Mouse (Mus musculus) myocyte (in vitro differentiated cells): Measurements from ENCODE around the gene Pin1rt1. TPM values are rescaled to one million over a fixed set of nuclear protein-coding genes. Genes with fewer than 3 reads are reported as not detected.

Experiments used
- H3K27me3 ChIP-seq: one replicate; pipeline ENCODE4 v1.6.1; 2011; ENCODE audit not compliant: control insufficient read depth, insufficient read depth, insufficient read length
- H3K36me3 ChIP-seq: one replicate; pipeline ENCODE4 v1.6.1; 2011; ENCODE audit not compliant: control insufficient read depth, insufficient read depth
- H3K4me2 ChIP-seq: one replicate; pipeline ENCODE4 v1.6.1; 2011; ENCODE audit warnings: low read depth, control low read depth
- H3K4me3 ChIP-seq: one replicate; pipeline ENCODE4 v1.5.1; 2011; ENCODE audit warnings: mild to moderate bottlenecking, control low read depth, moderate library complexity
- H3K79me2 ChIP-seq: one replicate; pipeline ENCODE4 v1.6.1; 2011; ENCODE audit not compliant: control insufficient read depth, insufficient read depth
- H3ac ChIP-seq: one replicate; pipeline ENCODE4 v1.6.1; 2011; ENCODE audit not compliant: control insufficient read depth, insufficient read length
- CEBPB ChIP-seq: IDR thresholded peaks from 2 replicates; pipeline ENCODE4 v1.6.1; 2011; ENCODE audit warnings: mild to moderate bottlenecking, moderate library complexity; ENCODE audit not compliant: poor library complexity, insufficient read depth, severe bottlenecking
- E2F4 ChIP-seq: IDR thresholded peaks from one replicate; pipeline ENCODE4 v1.6.1; 2011; ENCODE audit warnings: mild to moderate bottlenecking, control low read depth, moderate library complexity; ENCODE audit not compliant: insufficient read depth
- MAX ChIP-seq: IDR thresholded peaks from one replicate; pipeline ENCODE4 v1.6.1; 2011; ENCODE audit warnings: low read depth, mild to moderate bottlenecking, control low read depth
- MYOD1 ChIP-seq, 3 experiments: IDR thresholded peaks; one replicate each; pipeline ENCODE4 v1.6.1; 2011; ENCODE audit warnings: control low read depth in 2 of 3, low read depth in 2 of 3, mild to moderate bottlenecking in 2 of 3, moderate library complexity in 1 of 3; ENCODE audit not compliant: insufficient read length in 2 of 3, control insufficient read depth in 1 of 3
- MYOG ChIP-seq, 3 experiments: IDR thresholded peaks; one replicate each; pipeline ENCODE4 v1.6.1; 2011; ENCODE audit warnings: control low read depth in 2 of 3, low read depth in 2 of 3, mild to moderate bottlenecking in 2 of 3; ENCODE audit not compliant: insufficient read length in 2 of 3, control insufficient read depth in 1 of 3, insufficient read depth in 1 of 3
- POLR2A ChIP-seq: IDR thresholded peaks from one replicate; pipeline ENCODE4 v1.6.1; 2011; ENCODE audit warnings: low read depth, mild to moderate bottlenecking, control low read depth, moderate library complexity; ENCODE audit not compliant: insufficient read length
- POLR2AphosphoS2 ChIP-seq: IDR thresholded peaks from one replicate; pipeline ENCODE4 v1.6.1; 2011; ENCODE audit warnings: low read depth, control low read depth; ENCODE audit not compliant: insufficient read length
- REST ChIP-seq: IDR thresholded peaks from one replicate; pipeline ENCODE4 v1.6.1; 2011; ENCODE audit warnings: mild to moderate bottlenecking, control low read depth, moderate library complexity; ENCODE audit not compliant: insufficient read depth, insufficient read length
- SRF ChIP-seq: IDR thresholded peaks from one replicate; pipeline ENCODE4 v1.6.1; 2011; ENCODE audit warnings: low read depth; ENCODE audit not compliant: control insufficient read depth, insufficient read length
- TCF12 ChIP-seq: IDR thresholded peaks from one replicate; pipeline ENCODE4 v1.6.1; 2011; ENCODE audit warnings: mild to moderate bottlenecking, control low read depth; ENCODE audit not compliant: poor library complexity, insufficient read depth, severe bottlenecking
- TCF3 ChIP-seq: IDR thresholded peaks from one replicate; pipeline ENCODE4 v1.6.1; 2011; ENCODE audit warnings: low read depth, control low read depth; ENCODE audit not compliant: insufficient read length
- USF1 ChIP-seq: IDR thresholded peaks from one replicate; pipeline ENCODE4 v1.6.1; 2011; ENCODE audit warnings: low read depth, mild to moderate bottlenecking, control low read depth, moderate library complexity
- polyA plus RNA-seq: library from polyadenylated mRNA; unstranded; fragments of >200 nt; fragmentation: generic; extraction: Trizol; gene quantifications from one replicate; pipeline ENCODE4 v1.2.1, GENCODE M21; 2012; ENCODE audit warnings: missing spikeins

Gene Pin1rt1
- polyA plus RNA-seq, 1 experiment, result not detected

DNA sequence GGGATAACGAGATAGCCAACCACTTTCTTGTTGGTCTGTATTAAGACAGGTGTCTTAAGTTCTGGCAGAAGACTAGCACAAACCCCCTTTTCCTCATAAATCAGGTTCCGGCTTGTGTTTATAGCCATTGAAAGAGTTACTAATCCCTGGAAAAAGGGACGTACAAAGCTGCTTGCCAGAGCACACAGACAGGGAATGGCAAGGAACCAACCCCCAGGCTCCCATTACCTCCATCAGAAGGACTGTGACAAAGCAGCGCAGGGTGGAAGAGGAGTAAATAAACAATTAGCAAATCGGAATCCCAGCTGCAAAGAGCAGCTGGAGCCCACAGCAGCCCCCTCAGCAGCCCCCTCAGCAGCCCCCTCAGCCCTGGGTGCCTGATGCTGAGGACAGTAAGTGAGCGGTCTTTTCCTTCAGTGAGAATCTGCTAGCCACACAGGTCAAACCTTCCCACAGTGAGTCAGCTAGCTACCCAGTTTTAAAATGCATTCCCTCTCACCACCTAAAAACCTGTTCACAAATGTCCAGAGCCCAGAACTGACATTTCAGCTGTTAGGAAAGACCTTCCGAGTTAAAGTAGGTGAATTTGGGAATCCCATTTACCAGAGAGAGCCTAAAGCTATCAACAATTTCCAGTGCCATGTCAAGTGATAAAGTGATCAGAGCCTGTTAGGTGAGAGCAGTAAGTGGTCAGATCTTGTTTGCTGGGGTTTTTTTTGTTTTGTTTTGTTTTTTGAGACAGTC is 25.0 kb upstream of the Pin1rt1 start:
- no peaks in the 10 kb centered on the region for H3K36me3 ChIP-seq
- H3K4me3 ChIP-seq, result peak overlapping the region; percentile 38
- H3K79me2 ChIP-seq, result no peaks in the 10 kb centered on the region
- TF ChIP-seq MYOD1 (IDR thresholded peaks at IDR 0.05; ENCODE audit: control insufficient read depth in 1 of 3, insufficient read length in 2 of 3, low read depth in 2 of 3), result no peak
- TF ChIP-seq TCF3, result no peak
- no peak for TF ChIP-seq E2F4
- no peak for TF ChIP-seq TCF12
- no peak for TF ChIP-seq MAX
- TF ChIP-seq REST, result no peak
- no peak for TF ChIP-seq CEBPB
- no peak for TF ChIP-seq POLR2A
- no peak for TF ChIP-seq MYOG (IDR thresholded peaks at IDR 0.05; ENCODE audit: control insufficient read depth in 1 of 3, insufficient read depth in 1 of 3, insufficient read length in 2 of 3, low read depth in 2 of 3)
- TF ChIP-seq POLR2AphosphoS2, result no peak
- TF ChIP-seq USF1, result no peak
- no peak for TF ChIP-seq SRF
- H3K27me3 ChIP-seq, result no peaks in the 10 kb centered on the region
- no peak overlapping the region for H3ac ChIP-seq
- peak overlapping the region; percentile 64 for H3K4me2 ChIP-seq

- Histone ChIP-seq H3K4me3 (no peak overlapping the region), H3K36me3 (no peaks in the 10 kb centered on the region), H3K4me2 (peak overlapping the region; percentile 64), H3K79me2 (no peaks in the 10 kb centered on the region), H3K27me3 (no peaks in the 10 kb centered on the region), H3ac (no peak overlapping the region)
- no peak for TF ChIP-seq TCF3
- no peak for TF ChIP-seq MAX
- no peak for TF ChIP-seq POLR2A
- no peak for TF ChIP-seq CEBPB
- no peak for TF ChIP-seq E2F4
- no peak for TF ChIP-seq MYOD1 (IDR thresholded peaks at IDR 0.05; ENCODE audit: control insufficient read depth in 1 of 3, insufficient read length in 2 of 3, low read depth in 2 of 3)
- TF ChIP-seq POLR2AphosphoS2, result no peak
- no peak for TF ChIP-seq MYOG (IDR thresholded peaks at IDR 0.05; ENCODE audit: control insufficient read depth in 1 of 3, insufficient read depth in 1 of 3, insufficient read length in 2 of 3, low read depth in 2 of 3)
- no peak for TF ChIP-seq USF1
- no peak for TF ChIP-seq REST
- no peak for TF ChIP-seq TCF12
- no peak for TF ChIP-seq SRF
Measured at GRCm38 (mm10) chr2:104740248-104740949, 24.2 kb upstream of the Pin1rt1 start.

GRCm38 (mm10) chr2:104739691-104740090 is 23.5 kb upstream of the Pin1rt1 start:
- H3K4me2 ChIP-seq, result no peak overlapping the region
- no peaks in the 10 kb centered on the region for H3K27me3 ChIP-seq

DNA sequence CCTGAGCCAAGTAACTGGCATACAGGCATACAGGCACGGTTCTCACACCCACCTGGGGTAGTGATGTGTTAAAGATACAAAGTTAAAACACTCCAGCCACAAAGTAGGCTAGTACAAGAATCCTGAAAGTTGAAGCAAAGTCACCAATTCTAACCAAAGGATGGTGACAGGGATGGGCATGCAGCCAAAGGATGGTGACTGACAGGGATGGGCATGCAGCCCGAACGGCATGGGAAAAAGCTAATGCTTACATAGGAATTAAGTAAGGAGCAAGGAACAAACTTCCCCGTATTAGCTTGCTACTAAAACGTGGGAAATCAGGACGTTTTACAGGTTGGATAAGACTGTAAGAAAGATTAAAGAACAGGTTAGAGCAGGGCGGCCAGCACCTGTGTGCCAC is 20.1 kb upstream of the Pin1rt1 start:
- H3K27me3 ChIP-seq, result no peaks in the 10 kb centered on the region
- no peaks in the 10 kb centered on the region for H3K79me2 ChIP-seq
- H3K4me3 ChIP-seq, result no peak overlapping the region
- TF ChIP-seq MAX (no peak), REST (no peak), CEBPB (no peak), TCF12 (no peak), E2F4 (no peak), TCF3 (no peak), POLR2A (no peak), SRF (no peak), MYOD1 (IDR thresholded peaks at IDR 0.05; ENCODE audit: control insufficient read depth in 1 of 3, insufficient read length in 2 of 3, low read depth in 2 of 3) (no peak), MYOG (IDR thresholded peaks at IDR 0.05; ENCODE audit: control insufficient read depth in 1 of 3, insufficient read depth in 1 of 3, insufficient read length in 2 of 3, low read depth in 2 of 3) (no peak), POLR2AphosphoS2 (no peak), USF1 (no peak)
- H3ac ChIP-seq, result no peak overlapping the region
- no peaks in the 10 kb centered on the region for H3K36me3 ChIP-seq
- no peak overlapping the region for H3K4me2 ChIP-seq

More at GRCm38 (mm10) chr2:104739691-104740090, 23.5 kb upstream of the Pin1rt1 start:
- TF ChIP-seq USF1 (no peak), CEBPB (no peak), POLR2AphosphoS2 (no peak), E2F4 (no peak), TCF3 (no peak), REST (no peak), MAX (no peak), MYOG (IDR thresholded peaks at IDR 0.05; ENCODE audit: control insufficient read depth in 1 of 3, insufficient read depth in 1 of 3, insufficient read length in 2 of 3, low read depth in 2 of 3) (no peak), TCF12 (no peak), POLR2A (no peak), MYOD1 (IDR thresholded peaks at IDR 0.05; ENCODE audit: control insufficient read depth in 1 of 3, insufficient read length in 2 of 3, low read depth in 2 of 3) (no peak), SRF (no peak)
- Histone ChIP-seq H3ac (no peak overlapping the region), H3K36me3 (no peaks in the 10 kb centered on the region), H3K79me2 (no peaks in the 10 kb centered on the region), H3K4me3 (no peak overlapping the region)
